Mouse (Mus musculus) duodenum, adult 2 months (tissue): ENCODE data around the gene Atg4d. TPM values are rescaled to one million over a fixed set of nuclear protein-coding genes. Genes with fewer than 3 reads are reported as not detected.

Source experiments
- polyA plus RNA-seq: library from polyadenylated mRNA; depleted of rRNA; stranded (reverse); fragments of >200 nt; gene quantifications from 2 replicates; pipeline ENCODE4 v1.2.3, GENCODE M21; 2012; ENCODE audit warnings: low replicate concordance; rRNA removed

Atg4d gene
- polyA plus RNA-seq, result 75.4 and 213 TPM in 2 replicates

GRCm38 (mm10) chr9:21265000-21265561 lies at the start of gene Atg4d:
TSS of gene Atg4d (plus strand) at chr9:21265293.

GRCm38 (mm10) chr9:21238733-21239464 lies 26.2 kb upstream of the Atg4d start, which contains the start of gene Keap1:
TSS of gene Keap1 (minus strand) at chr9:21239361.

GRCm38 (mm10) chr9:21248326-21248725 lies 16.8 kb upstream of the Atg4d start, which contains the start of gene S1pr5:
TSS of gene S1pr5 (minus strand) at chr9:21248443.

GRCm38 (mm10) chr9:21287571-21288402 lies 22.7 kb downstream of the Atg4d start, which contains the start of gene Kri1:
TSS of gene Kri1 (minus strand) at chr9:21287969.

GRCm38 (mm10) chr9:21291022-21291787 lies 26.1 kb downstream of the Atg4d start, which contains the start of gene Cdkn2d:
TSS of gene Cdkn2d (minus strand) at chr9:21291407.

GRCm38 (mm10) chr9:21312134-21312533 lies 47.0 kb downstream of the Atg4d start, which contains the start of gene Ap1m2:
TSS of gene Ap1m2 (minus strand) at chr9:21312337.

GRCm38 (mm10) chr9:21320619-21321512 lies 55.8 kb downstream of the Atg4d start, which contains the start of gene Slc44a2:
TSS of gene Slc44a2 (plus strand) at chr9:21320698.

Other genes with a start within 250 kb of the Atg4d start
- 6.5 TPM in 2 replicates for gene Icam1, start 249.3 kb upstream of the Atg4d start, polyA plus RNA-seq
- 0.14 and 0.83 TPM in 2 replicates for gene Icam4, start 235.9 kb upstream of the Atg4d start, polyA plus RNA-seq
- 0.13 TPM in 2 replicates for gene Icam5, start 233.2 kb upstream of the Atg4d start, polyA plus RNA-seq
- 0.25 and 0.50 TPM in 2 replicates for gene Zglp1, start 198.2 kb upstream of the Atg4d start, polyA plus RNA-seq
- gene Gm49373, start 192.2 kb upstream of the Atg4d start, polyA plus RNA-seq, result 0.15 and 0.40 TPM in 2 replicates
- 29.2 and 69.8 TPM in 2 replicates for gene Fdx1l, start 191.7 kb upstream of the Atg4d start, polyA plus RNA-seq
- 13.2 and 24.6 TPM in 2 replicates for gene Gm38431, start 173.3 kb upstream of the Atg4d start, polyA plus RNA-seq
- 70.5 and 116 TPM in 2 replicates for gene Raver1, start 173.3 kb upstream of the Atg4d start, polyA plus RNA-seq
- gene Tyk2, start 134.1 kb upstream of the Atg4d start, polyA plus RNA-seq, result 21.7 and 25.1 TPM in 2 replicates
- gene Cdc37, start 115.3 kb upstream of the Atg4d start, polyA plus RNA-seq, result 16.3 and 27.9 TPM in 2 replicates
- 2.9 and 4.7 TPM in 2 replicates for gene Pde4a, start 99.6 kb upstream of the Atg4d start, polyA plus RNA-seq
- gene Keap1, start 25.9 kb upstream of the Atg4d start, polyA plus RNA-seq, result 68.3 and 85.9 TPM in 2 replicates
- 0.13 and 0.16 TPM in 2 replicates for gene S1pr5, start 16.9 kb upstream of the Atg4d start, polyA plus RNA-seq
- gene Kri1, start 22.7 kb downstream of the Atg4d start, polyA plus RNA-seq, result 8.6 and 13.3 TPM in 2 replicates
- gene Cdkn2d, start 26.1 kb downstream of the Atg4d start, polyA plus RNA-seq, result 15.2 and 22.1 TPM in 2 replicates
- 55.7 and 57.9 TPM in 2 replicates for gene Ap1m2, start 47.0 kb downstream of the Atg4d start, polyA plus RNA-seq
- gene Slc44a2, start 55.4 kb downstream of the Atg4d start, polyA plus RNA-seq, result 9.2 and 13.8 TPM in 2 replicates
- 17.3 and 20.4 TPM in 2 replicates for gene Ilf3, start 102.6 kb downstream of the Atg4d start, polyA plus RNA-seq
- 24.0 and 24.6 TPM in 2 replicates for gene Qtrt1, start 146.5 kb downstream of the Atg4d start, polyA plus RNA-seq
- 332 and 457 TPM in 2 replicates for gene Dnm2, start 159.6 kb downstream of the Atg4d start, polyA plus RNA-seq
- gene Tmed1, start 245.0 kb downstream of the Atg4d start, polyA plus RNA-seq, result 10.1 and 10.3 TPM in 2 replicates